Comparison of ENCODE assay signal across 9 mouse cellular contexts in the genomic region with DNA sequence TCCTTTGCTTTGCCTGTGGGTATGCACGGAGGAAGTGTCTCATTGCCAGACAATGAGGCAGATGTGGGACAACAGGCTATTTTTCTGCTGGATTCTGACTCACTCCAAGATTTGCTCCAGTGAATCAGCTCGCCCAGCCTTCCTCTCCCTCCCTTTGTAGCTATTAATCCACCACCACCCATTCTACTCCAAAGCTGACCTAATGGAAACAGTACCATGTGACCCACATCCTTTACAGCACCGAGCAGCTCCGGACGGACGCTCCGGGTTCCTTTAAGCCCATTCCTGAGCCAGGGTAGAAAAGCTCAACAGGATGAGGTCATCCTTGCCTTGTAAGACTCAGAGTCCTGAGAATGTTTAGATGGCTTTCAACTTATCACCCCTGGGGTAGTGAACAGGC. TPM values are rescaled to one million over a fixed set of nuclear protein-coding genes. Genes with fewer than 3 reads are reported as not detected.
DNase-seq lines count a peak whose midpoint lies in the region; ATAC-seq and TF ChIP-seq lines count a peak whose summit lies in the region.
"Had no signal": no experiment of that assay in that cellular context is flagged by ENCODE, and none has a peak within 500 bp of the region (broad histone marks: within the 10 kb centered on the region; RNA-seq: fewer than 3 reads in every experiment).

No protein-coding gene starts in this region.

- ATAC-seq in liver, embryonic 16.5 days (ENCODE audit: low read depth): peak; percentile 36

- peak overlapping the region; percentile 60 for H3K27ac ChIP-seq in left cerebral cortex, adult 2 months
- H3K27ac ChIP-seq in liver, embryonic 16.5 days (ENCODE audit: low read length): no peak overlapping the region

- 18% methylated on average over 7 of the region's 7 CpGs for whole genome bisulfite sequencing in liver, embryonic 16.5 days (ENCODE audit: insufficient replicate concordance)

- DNase-seq in left cerebral cortex, adult 2 months (ENCODE audit: extremely low spot score in 1 of 2, low spot score in 2 of 2): peak in 1 of 2 experiments; percentile 24
- DNase-seq in left cerebral cortex, adult 11 months (ENCODE audit: low spot score): no peak
- peak; percentile 70 for DNase-seq in adrenal gland, postnatal 10 days
- DNase-seq in heart, postnatal 10 days: peak; percentile 85 to 86
- no peak for DNase-seq in cerebellum, postnatal 25 days
- DNase-seq in layer of hippocampus, adult 18-20 months (ENCODE audit: low spot score in 2 of 2): no peak
- DNase-seq in spleen, adult 12 weeks (ENCODE audit: low spot score): no peak

- no peak overlapping the region for H3K9ac ChIP-seq in liver, embryonic 16.5 days (ENCODE audit: low read depth, low read length)

- no peaks in the 10 kb centered on the region for H3K36me3 ChIP-seq in liver, embryonic 16.5 days (ENCODE audit: control insufficient read depth, insufficient read depth)

- H3K27me3 ChIP-seq in liver, embryonic 16.5 days (ENCODE audit: control insufficient read depth, insufficient read depth, low read depth, low read length): peaks cover 38% of the 10 kb centered on the region

- intact Hi-C loops in left cerebral cortex, adult 2 months (cut with DNase I): loop anchor here (5.0 kb wide), 1 partner anchor 283 kb away; no protein-coding TSS in a partner anchor
- intact Hi-C loops in heart, postnatal 10 days (cut with DNase I): loop anchor here (2.0 kb wide), 1 partner anchor 190 kb away; a partner anchor contains a TSS

- peaks cover 5% of the 10 kb centered on the region for H3K4me1 ChIP-seq in liver, embryonic 16.5 days (ENCODE audit: control insufficient read depth, low read depth, low read length)

- H3K9me3 ChIP-seq in liver, embryonic 16.5 days (replicated peaks; ENCODE audit: control insufficient read depth, low read length): no peaks in the 10 kb centered on the region

- no peak overlapping the region for H3K4me2 ChIP-seq in liver, embryonic 16.5 days (ENCODE audit: low read depth, low read length)

- no peak for TF ChIP-seq CTCF in left cerebral cortex, adult 2 months (IDR thresholded peaks at IDR 0.05)

- H3K4me3 ChIP-seq in left cerebral cortex, adult 2 months: no peak overlapping the region
- H3K4me3 ChIP-seq in liver, embryonic 16.5 days (ENCODE audit: low read depth, low read length): no peak overlapping the region

RNA-seq across cellular contexts. Expression of a gene that starts 2.0 kb away (rescaled TPM):
- total RNA-seq in left cerebral cortex, adult 2 months (2021): 10 to 100 TPM; 23.8 to 27.9 TPM
- 10 to 100 TPM; 22.3 to 29.2 TPM for total RNA-seq in adrenal gland, postnatal 10 days (2021)
- total RNA-seq in heart, postnatal 10 days (2021): 10 to 100 TPM; 33.4 to 33.5 TPM
- 2.1 and 3.3 TPM in 2 replicates for polyA plus RNA-seq in liver, embryonic 16.5 days (2015; fragmentation: Nextera tagmentation; extraction: Ambion mirVana)
- 10 to 100 TPM; 26.1 to 29.2 TPM for total RNA-seq in layer of hippocampus, adult 18-20 months (2021)

RNA-seq across cellular contexts. Expression of a gene that starts 11.7 kb away (rescaled TPM):
- total RNA-seq in left cerebral cortex, adult 2 months (2021): not detected
- not detected for total RNA-seq in adrenal gland, postnatal 10 days (2021)
- total RNA-seq in heart, postnatal 10 days (2021): not detected
- not detected in 2 replicates for polyA plus RNA-seq in liver, embryonic 16.5 days (2015; fragmentation: Nextera tagmentation; extraction: Ambion mirVana)
- total RNA-seq in layer of hippocampus, adult 18-20 months (2021): not detected
- polyA plus RNA-seq: stomach, embryonic 14.5 days had no signal

Comparison
In these comparisons a context has a peak if more than half of its experiments do, and no peak if none do; other contexts are left out.
1. DNase-seq: peak in adrenal gland, postnatal 10 days (single experiment) and heart, postnatal 10 days (2 of 2); none in left cerebral cortex, adult 11 months (single experiment), cerebellum, postnatal 25 days (0 of 2), layer of hippocampus, adult 18-20 months (0 of 2) and spleen, adult 12 weeks (single experiment).